Mouse (Mus musculus): ENCODE measurements around the gene Cpeb3. TPM values are rescaled to one million over a fixed set of nuclear protein-coding genes. Genes with fewer than 3 reads are reported as not detected.
"Not testable (repeated sequence)": the region's sequence is repeated elsewhere in the genome, so short reads cannot be mapped to it uniquely, and the experiment has no call there.

Cpeb3 gene
- polyA plus RNA-seq, 1 experiment from 2014 or later, result 0.91 TPM

DNA sequence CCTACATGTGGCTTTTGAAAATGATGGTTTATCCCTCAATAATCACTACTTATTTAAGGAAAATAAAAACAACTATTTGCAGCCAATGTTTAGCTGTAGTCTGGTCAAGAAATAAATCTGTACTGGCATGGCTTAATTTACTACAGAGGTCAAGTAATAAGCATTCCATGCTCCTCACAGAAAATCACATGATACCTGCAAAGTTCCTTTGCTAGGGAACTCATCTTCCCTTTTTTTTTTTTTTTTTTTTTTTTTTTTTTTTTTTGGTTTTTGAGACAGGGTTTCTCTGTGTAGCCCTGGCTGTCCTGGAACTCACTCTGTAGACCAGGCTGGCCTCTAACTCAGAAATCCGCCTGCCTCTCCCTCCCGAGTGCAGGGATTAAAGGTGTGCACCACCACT is 72.9 kb downstream of the Cpeb3 start:
- H3K4me1 ChIP-seq (ENCODE audit: control insufficient read depth, insufficient read depth, low read length); H3K4me2 ChIP-seq (ENCODE audit: low read depth, low read length); H3K9ac ChIP-seq (replicated peaks; ENCODE audit: low read length); H3K9me3 ChIP-seq (replicated peaks; ENCODE audit: control insufficient read depth, low read length); H3K27me3 ChIP-seq (ENCODE audit: control insufficient read depth, insufficient read depth, low read length); ATAC-seq (replicated peaks; ENCODE audit: insufficient number of reproducible peaks, low FRiP score, low TSS enrichment, low read depth); H3K36me3 ChIP-seq (replicated peaks; ENCODE audit: control insufficient read depth, insufficient read depth, low read depth, low read length); DNase-seq (ENCODE audit: low spot score); H3K4me3 ChIP-seq (ENCODE audit: low read depth, low read length); H3K27ac ChIP-seq (replicated peaks; ENCODE audit: low read depth, low read length): not testable (repeated sequence)
- WGBS, result 81% methylated on average over 2 of the region's 2 CpGs

DNA sequence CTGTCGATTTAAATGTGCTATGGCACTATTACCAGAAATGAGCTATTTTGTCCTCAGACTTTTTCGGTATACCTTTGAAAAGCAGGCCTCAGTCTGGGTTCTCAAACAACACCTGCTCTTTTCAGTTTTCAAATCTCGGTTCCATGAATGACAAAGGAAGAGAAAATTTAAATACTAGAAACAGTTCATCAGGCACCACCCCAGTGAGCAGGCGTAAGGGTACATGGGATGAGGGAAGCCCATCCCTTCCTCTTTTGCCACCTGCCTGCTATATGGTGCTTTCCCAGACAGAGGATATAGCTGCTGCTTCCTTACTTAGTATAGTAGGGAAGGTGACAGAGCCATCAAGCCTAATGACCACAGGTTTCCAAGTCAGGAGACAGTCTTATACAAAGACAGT is 74.7 kb downstream of the Cpeb3 start:
- H3K9ac ChIP-seq (replicated peaks; ENCODE audit: low read length), result no peak overlapping the region
- no peak for DNase-seq (ENCODE audit: low spot score)
- H3K4me1 ChIP-seq (ENCODE audit: control insufficient read depth, insufficient read depth, low read length), result no peaks in the 10 kb centered on the region
- H3K36me3 ChIP-seq (replicated peaks; ENCODE audit: control insufficient read depth, insufficient read depth, low read depth, low read length), result no peaks in the 10 kb centered on the region
- no peak for ATAC-seq (replicated peaks; ENCODE audit: insufficient number of reproducible peaks, low FRiP score, low TSS enrichment, low read depth)
- H3K9me3 ChIP-seq (replicated peaks; ENCODE audit: control insufficient read depth, low read length), result no peaks in the 10 kb centered on the region
- H3K27me3 ChIP-seq (ENCODE audit: control insufficient read depth, insufficient read depth, low read length), result no peaks in the 10 kb centered on the region
- 87% methylated on average over 4 of the region's 4 CpGs for WGBS
- H3K27ac ChIP-seq (replicated peaks; ENCODE audit: low read depth, low read length), result no peak overlapping the region
- no peak overlapping the region for H3K4me3 ChIP-seq (ENCODE audit: low read depth, low read length)
- H3K4me2 ChIP-seq (ENCODE audit: low read depth, low read length), result no peak overlapping the region

DNA sequence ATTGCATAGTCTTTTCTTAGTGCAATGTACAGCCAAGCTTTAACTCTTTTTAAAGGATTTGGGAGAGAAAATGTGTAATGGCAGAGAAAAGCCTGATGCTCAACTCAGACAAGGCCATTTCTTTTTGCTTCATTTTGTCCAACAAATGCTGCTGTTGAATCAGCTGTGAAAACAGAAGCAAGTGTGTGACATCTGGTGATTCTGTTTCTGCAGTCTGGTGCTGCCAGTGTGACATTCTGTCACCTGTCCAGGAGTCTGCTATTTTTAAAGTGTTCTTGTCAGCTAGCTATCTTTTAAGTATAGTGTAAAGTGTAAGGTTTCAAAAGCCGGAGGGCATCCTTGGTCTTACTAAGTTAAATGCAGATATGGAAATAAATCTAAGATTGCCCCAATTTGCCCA is 76.7 kb downstream of the Cpeb3 start:
- Histone ChIP-seq H3K9ac (replicated peaks; ENCODE audit: low read length) (no peak overlapping the region), H3K9me3 (replicated peaks; ENCODE audit: control insufficient read depth, low read length) (no peaks in the 10 kb centered on the region), H3K4me1 (ENCODE audit: control insufficient read depth, insufficient read depth, low read length) (no peaks in the 10 kb centered on the region), H3K36me3 (replicated peaks; ENCODE audit: control insufficient read depth, insufficient read depth, low read depth, low read length) (no peaks in the 10 kb centered on the region), H3K27ac (replicated peaks; ENCODE audit: low read depth, low read length) (no peak overlapping the region), H3K4me3 (ENCODE audit: low read depth, low read length) (no peak overlapping the region), H3K27me3 (ENCODE audit: control insufficient read depth, insufficient read depth, low read length) (no peaks in the 10 kb centered on the region), H3K4me2 (ENCODE audit: low read depth, low read length) (no peak overlapping the region)
- 90% methylated on average over 1 of the region's 1 CpGs for WGBS
- ATAC-seq (replicated peaks; ENCODE audit: insufficient number of reproducible peaks, low FRiP score, low TSS enrichment, low read depth), result no peak
- DNase-seq (ENCODE audit: low spot score), result no peak

DNA sequence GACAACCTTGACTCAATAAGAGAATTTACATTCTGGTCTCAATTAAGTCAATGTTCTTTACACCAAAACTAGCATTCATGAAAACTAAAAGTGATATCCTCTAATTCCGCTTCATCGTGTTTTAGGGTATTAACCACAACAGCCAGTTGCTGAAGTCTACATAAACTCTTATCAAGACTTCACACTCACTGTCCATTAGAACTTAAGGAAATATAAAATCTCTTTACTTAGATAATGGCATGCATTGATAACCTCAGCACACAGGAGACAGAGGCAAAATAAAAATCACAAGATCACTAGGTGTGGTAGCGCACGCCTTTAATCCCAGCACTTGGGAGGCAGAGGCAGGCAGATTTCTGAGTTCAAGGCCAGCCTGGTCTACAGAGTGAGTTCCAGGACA is 79.9 kb downstream of the Cpeb3 start:
- Histone ChIP-seq H3K4me3 (ENCODE audit: low read depth, low read length) (no peak overlapping the region), H3K9ac (replicated peaks; ENCODE audit: low read length) (no peak overlapping the region), H3K9me3 (replicated peaks; ENCODE audit: control insufficient read depth, low read length) (no peaks in the 10 kb centered on the region), H3K4me1 (ENCODE audit: control insufficient read depth, insufficient read depth, low read length) (no peaks in the 10 kb centered on the region), H3K4me2 (ENCODE audit: low read depth, low read length) (no peak overlapping the region), H3K27ac (replicated peaks; ENCODE audit: low read depth, low read length) (no peak overlapping the region), H3K27me3 (ENCODE audit: control insufficient read depth, insufficient read depth, low read length) (no peaks in the 10 kb centered on the region), H3K36me3 (replicated peaks; ENCODE audit: control insufficient read depth, insufficient read depth, low read depth, low read length) (no peaks in the 10 kb centered on the region)
- ATAC-seq (replicated peaks; ENCODE audit: insufficient number of reproducible peaks, low FRiP score, low TSS enrichment, low read depth), result no peak
- DNase-seq (ENCODE audit: low spot score), result no peak
- 95% methylated on average over 4 of the region's 4 CpGs for WGBS

- Histone ChIP-seq H3K36me3 (replicated peaks; ENCODE audit: control insufficient read depth, insufficient read depth, low read depth, low read length) (no peaks in the 10 kb centered on the region), H3K9me3 (replicated peaks; ENCODE audit: control insufficient read depth, low read length) (no peaks in the 10 kb centered on the region), H3K27ac (replicated peaks; ENCODE audit: low read depth, low read length) (no peak overlapping the region), H3K4me2 (ENCODE audit: low read depth, low read length) (no peak overlapping the region), H3K27me3 (ENCODE audit: control insufficient read depth, insufficient read depth, low read length) (no peaks in the 10 kb centered on the region), H3K4me1 (ENCODE audit: control insufficient read depth, insufficient read depth, low read length) (no peaks in the 10 kb centered on the region), H3K9ac (replicated peaks; ENCODE audit: low read length) (no peak overlapping the region), H3K4me3 (ENCODE audit: low read depth, low read length) (no peak overlapping the region)
- WGBS, result 69% methylated on average over 5 of the region's 5 CpGs
- DNase-seq (ENCODE audit: low spot score), result no peak
- no peak for ATAC-seq (replicated peaks; ENCODE audit: insufficient number of reproducible peaks, low FRiP score, low TSS enrichment, low read depth)
Observed at GRCm38 (mm10) chr19:37127018-37127567, 81.3 kb downstream of the Cpeb3 start.

GRCm38 (mm10) chr19:37124961-37125360 is 83.4 kb downstream of the Cpeb3 start:
- Histone ChIP-seq H3K9me3 (replicated peaks; ENCODE audit: control insufficient read depth, low read length) (no peaks in the 10 kb centered on the region), H3K27me3 (ENCODE audit: control insufficient read depth, insufficient read depth, low read length) (no peaks in the 10 kb centered on the region), H3K9ac (replicated peaks; ENCODE audit: low read length) (no peak overlapping the region), H3K36me3 (replicated peaks; ENCODE audit: control insufficient read depth, insufficient read depth, low read depth, low read length) (no peaks in the 10 kb centered on the region), H3K4me1 (ENCODE audit: control insufficient read depth, insufficient read depth, low read length) (no peaks in the 10 kb centered on the region), H3K27ac (replicated peaks; ENCODE audit: low read depth, low read length) (no peak overlapping the region), H3K4me3 (ENCODE audit: low read depth, low read length) (no peak overlapping the region), H3K4me2 (ENCODE audit: low read depth, low read length) (no peak overlapping the region)
- ATAC-seq (replicated peaks; ENCODE audit: insufficient number of reproducible peaks, low FRiP score, low TSS enrichment, low read depth) (no peak), DNase-seq (ENCODE audit: low spot score) (no peak)

DNA sequence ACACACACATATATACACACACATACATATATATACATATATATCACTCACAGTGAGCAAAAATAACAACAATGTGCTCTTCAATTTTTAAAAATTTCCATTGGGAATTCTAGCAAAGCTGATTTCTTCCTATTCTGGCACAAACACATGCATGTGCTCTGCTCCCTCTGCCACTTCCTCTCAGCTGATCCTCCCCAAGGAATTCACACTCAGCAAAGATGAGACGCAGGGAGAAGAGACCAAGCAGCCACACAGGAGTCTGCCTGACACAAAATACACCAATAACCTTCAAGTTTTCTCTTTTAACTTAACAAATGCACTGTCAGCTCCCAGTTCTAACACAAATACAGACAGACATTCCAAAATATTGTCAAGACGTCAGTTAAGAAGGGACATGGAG is 89.1 kb downstream of the Cpeb3 start:
- Histone ChIP-seq H3K4me2 (ENCODE audit: low read depth, low read length) (no peak overlapping the region), H3K27me3 (ENCODE audit: control insufficient read depth, insufficient read depth, low read length) (no peaks in the 10 kb centered on the region), H3K9ac (replicated peaks; ENCODE audit: low read length) (no peak overlapping the region), H3K4me1 (ENCODE audit: control insufficient read depth, insufficient read depth, low read length) (no peaks in the 10 kb centered on the region), H3K36me3 (replicated peaks; ENCODE audit: control insufficient read depth, insufficient read depth, low read depth, low read length) (no peaks in the 10 kb centered on the region), H3K9me3 (replicated peaks; ENCODE audit: control insufficient read depth, low read length) (no peaks in the 10 kb centered on the region), H3K27ac (replicated peaks; ENCODE audit: low read depth, low read length) (no peak overlapping the region), H3K4me3 (ENCODE audit: low read depth, low read length) (no peak overlapping the region)
- WGBS, result 63% methylated on average over 2 of the region's 2 CpGs
- DNase-seq (ENCODE audit: low spot score) (no peak), ATAC-seq (replicated peaks; ENCODE audit: insufficient number of reproducible peaks, low FRiP score, low TSS enrichment, low read depth) (no peak)

GRCm38 (mm10) chr19:37115824-37116223 is 92.6 kb downstream of the Cpeb3 start:
- no peak for ATAC-seq (replicated peaks; ENCODE audit: insufficient number of reproducible peaks, low FRiP score, low TSS enrichment, low read depth)

More at GRCm38 (mm10) chr19:37115824-37116223, 92.6 kb downstream of the Cpeb3 start:
- DNase-seq (ENCODE audit: low spot score), result no peak
- Histone ChIP-seq H3K9me3 (replicated peaks; ENCODE audit: control insufficient read depth, low read length) (no peaks in the 10 kb centered on the region), H3K27me3 (ENCODE audit: control insufficient read depth, insufficient read depth, low read length) (no peaks in the 10 kb centered on the region), H3K36me3 (replicated peaks; ENCODE audit: control insufficient read depth, insufficient read depth, low read depth, low read length) (no peaks in the 10 kb centered on the region), H3K4me1 (ENCODE audit: control insufficient read depth, insufficient read depth, low read length) (no peaks in the 10 kb centered on the region), H3K4me2 (ENCODE audit: low read depth, low read length) (no peak overlapping the region), H3K4me3 (ENCODE audit: low read depth, low read length) (no peak overlapping the region), H3K27ac (replicated peaks; ENCODE audit: low read depth, low read length) (no peak overlapping the region), H3K9ac (replicated peaks; ENCODE audit: low read length) (no peak overlapping the region)
- 86% methylated on average over 1 of the region's 1 CpGs for WGBS
